Mouse (Mus musculus): ENCODE measurements around the gene Egflam. TPM values are rescaled to one million over a fixed set of nuclear protein-coding genes. Genes with fewer than 3 reads are reported as not detected.

Gene Egflam
- total RNA-seq, 1 experiment, result 0.54 TPM

- H3K4me3 ChIP-seq (ENCODE audit: insufficient read depth in 1 of 2, low read depth in 1 of 2, low read length in 2 of 2, poor library complexity in 1 of 2, severe bottlenecking in 1 of 2), result no peak overlapping the region
- H3K9ac ChIP-seq (ENCODE audit: insufficient read depth, low read depth, low read length, poor library complexity, severe bottlenecking), result no peak overlapping the region
- H3K36me3 ChIP-seq (ENCODE audit: control insufficient read depth, insufficient read depth, low read length, poor library complexity, severe bottlenecking), result no peaks in the 10 kb centered on the region
- H3K4me1 ChIP-seq (ENCODE audit: control insufficient read depth in 2 of 2, insufficient read depth in 2 of 2, low read length in 2 of 2, poor library complexity in 1 of 2), result no peaks in the 10 kb centered on the region
- DNase-seq (ENCODE audit: low read depth, low spot score), result no peak
- TF ChIP-seq HCFC1 (IDR thresholded peaks at IDR 0.05; ENCODE audit: borderline replicate concordance, insufficient read depth, low read length), result no peak
- TF ChIP-seq CHD2 (IDR thresholded peaks at IDR 0.05; ENCODE audit: low read depth, low read length), result no peak
- TF ChIP-seq ZC3H11A (IDR thresholded peaks at IDR 0.05; ENCODE audit: borderline replicate concordance, low read depth, low read length), result no peak
- no peak for TF ChIP-seq ZNF384 (IDR thresholded peaks at IDR 0.05; ENCODE audit: low read depth, low read length)
- no peaks in the 10 kb centered on the region for H3K9me3 ChIP-seq (ENCODE audit: control insufficient read depth, insufficient read depth, low read depth, low read length)
- in situ Hi-C loops (cut with MboI; ENCODE audit: low sequenced_read_pairs in 2 of 2, unreplicated experiment in 2 of 2), result no loop called here
- no peak overlapping the region for H3K27ac ChIP-seq (ENCODE audit: insufficient read depth, low read depth, low read length, poor library complexity, severe bottlenecking)
These were observed 146.0 kb downstream of the Egflam start for GRCm38 (mm10) chr15:7252106-7252636.

GRCm38 (mm10) chr15:7251042-7251441, 147.2 kb downstream of the Egflam start:
- Histone ChIP-seq H3K9me3 (ENCODE audit: control insufficient read depth, insufficient read depth, low read depth, low read length) (no peaks in the 10 kb centered on the region), H3K4me3 (ENCODE audit: insufficient read depth in 1 of 2, low read depth in 1 of 2, low read length in 2 of 2, poor library complexity in 1 of 2, severe bottlenecking in 1 of 2) (no peak overlapping the region), H3K36me3 (ENCODE audit: control insufficient read depth, insufficient read depth, low read length, poor library complexity, severe bottlenecking) (no peaks in the 10 kb centered on the region), H3K9ac (ENCODE audit: insufficient read depth, low read depth, low read length, poor library complexity, severe bottlenecking) (no peak overlapping the region), H3K4me1 (ENCODE audit: control insufficient read depth in 2 of 2, insufficient read depth in 2 of 2, low read length in 2 of 2, poor library complexity in 1 of 2) (no peaks in the 10 kb centered on the region), H3K27ac (ENCODE audit: insufficient read depth, low read depth, low read length, poor library complexity, severe bottlenecking) (no peak overlapping the region)
- in situ Hi-C loops (cut with MboI; ENCODE audit: low sequenced_read_pairs in 2 of 2, unreplicated experiment in 2 of 2), result no loop called here
- TF ChIP-seq HCFC1 (IDR thresholded peaks at IDR 0.05; ENCODE audit: borderline replicate concordance, insufficient read depth, low read length) (no peak), CHD2 (IDR thresholded peaks at IDR 0.05; ENCODE audit: low read depth, low read length) (no peak), MAFK (IDR thresholded peaks at IDR 0.05; ENCODE audit: insufficient read depth, low read depth, low read length) (no peak), ZC3H11A (IDR thresholded peaks at IDR 0.05; ENCODE audit: borderline replicate concordance, low read depth, low read length) (no peak), ZNF384 (IDR thresholded peaks at IDR 0.05; ENCODE audit: low read depth, low read length) (no peak)
- DNase-seq (ENCODE audit: low read depth, low spot score), result no peak

GRCm38 (mm10) chr15:7249216-7249615, 149.0 kb downstream of the Egflam start:
- Histone ChIP-seq H3K9ac (ENCODE audit: insufficient read depth, low read depth, low read length, poor library complexity, severe bottlenecking) (no peak overlapping the region), H3K27ac (ENCODE audit: insufficient read depth, low read depth, low read length, poor library complexity, severe bottlenecking) (no peak overlapping the region), H3K4me3 (ENCODE audit: insufficient read depth in 1 of 2, low read depth in 1 of 2, low read length in 2 of 2, poor library complexity in 1 of 2, severe bottlenecking in 1 of 2) (no peak overlapping the region), H3K9me3 (ENCODE audit: control insufficient read depth, insufficient read depth, low read depth, low read length) (no peaks in the 10 kb centered on the region), H3K4me1 (ENCODE audit: control insufficient read depth in 2 of 2, insufficient read depth in 2 of 2, low read length in 2 of 2, poor library complexity in 1 of 2) (no peaks in the 10 kb centered on the region), H3K36me3 (ENCODE audit: control insufficient read depth, insufficient read depth, low read length, poor library complexity, severe bottlenecking) (no peaks in the 10 kb centered on the region)
- no peak for TF ChIP-seq MAFK (IDR thresholded peaks at IDR 0.05; ENCODE audit: insufficient read depth, low read depth, low read length)
- TF ChIP-seq CHD2 (IDR thresholded peaks at IDR 0.05; ENCODE audit: low read depth, low read length), result no peak
- TF ChIP-seq ZC3H11A (IDR thresholded peaks at IDR 0.05; ENCODE audit: borderline replicate concordance, low read depth, low read length), result no peak
- TF ChIP-seq HCFC1 (IDR thresholded peaks at IDR 0.05; ENCODE audit: borderline replicate concordance, insufficient read depth, low read length), result no peak
- no peak for TF ChIP-seq ZNF384 (IDR thresholded peaks at IDR 0.05; ENCODE audit: low read depth, low read length)
- DNase-seq (ENCODE audit: low read depth, low spot score), result no peak
- in situ Hi-C loops (cut with MboI; ENCODE audit: low sequenced_read_pairs in 2 of 2, unreplicated experiment in 2 of 2), result no loop called here

- DNase-seq (ENCODE audit: low read depth, low spot score), result no peak
- Histone ChIP-seq H3K4me3 (ENCODE audit: insufficient read depth in 1 of 2, low read depth in 1 of 2, low read length in 2 of 2, poor library complexity in 1 of 2, severe bottlenecking in 1 of 2) (no peak overlapping the region), H3K27ac (ENCODE audit: insufficient read depth, low read depth, low read length, poor library complexity, severe bottlenecking) (no peak overlapping the region), H3K9ac (ENCODE audit: insufficient read depth, low read depth, low read length, poor library complexity, severe bottlenecking) (no peak overlapping the region), H3K9me3 (ENCODE audit: control insufficient read depth, insufficient read depth, low read depth, low read length) (no peaks in the 10 kb centered on the region), H3K4me1 (ENCODE audit: control insufficient read depth in 2 of 2, insufficient read depth in 2 of 2, low read length in 2 of 2, poor library complexity in 1 of 2) (no peaks in the 10 kb centered on the region), H3K36me3 (ENCODE audit: control insufficient read depth, insufficient read depth, low read length, poor library complexity, severe bottlenecking) (no peaks in the 10 kb centered on the region)
- TF ChIP-seq HCFC1 (IDR thresholded peaks at IDR 0.05; ENCODE audit: borderline replicate concordance, insufficient read depth, low read length) (no peak), ZNF384 (IDR thresholded peaks at IDR 0.05; ENCODE audit: low read depth, low read length) (no peak), CHD2 (IDR thresholded peaks at IDR 0.05; ENCODE audit: low read depth, low read length) (no peak), MAFK (IDR thresholded peaks at IDR 0.05; ENCODE audit: insufficient read depth, low read depth, low read length) (no peak), ZC3H11A (IDR thresholded peaks at IDR 0.05; ENCODE audit: borderline replicate concordance, low read depth, low read length) (no peak)
- in situ Hi-C loops (cut with MboI; ENCODE audit: low sequenced_read_pairs in 2 of 2, unreplicated experiment in 2 of 2), result no loop called here
These were observed 150.9 kb downstream of the Egflam start for GRCm38 (mm10) chr15:7247321-7247720.

Data from ES-E14 (cell line).